Mouse (Mus musculus) hematopoietic stem cell, adult 5-6 weeks (primary cell): Measurements from ENCODE around the gene Cryl1. TPM values are rescaled to one million over a fixed set of nuclear protein-coding genes. Genes with fewer than 3 reads are reported as not detected.

Experiments used
- ATAC-seq, 2 experiments: fragments of 125-278 bp in 1 of 2; replicated peaks in 1 of 2; 2 replicates each; pipeline ENCODE4 v1.8.0; 2016 to 2017; ENCODE audit warnings: inconsistent platforms in 2 of 2, mild to moderate bottlenecking in 2 of 2, moderate number of reproducible peaks in 2 of 2, low read depth in 1 of 2, moderate TSS enrichment in 1 of 2; ENCODE audit not compliant: low FRiP score in 2 of 2, poor library complexity in 2 of 2, severe bottlenecking in 2 of 2, insufficient read depth in 1 of 2, low TSS enrichment in 1 of 2
- total RNA-seq: library from RNA; stranded (forward); fragments of 172-1452, 232-1000 nt; gene quantifications from 2 replicates; pipeline ENCODE4 v1.2.3, GENCODE M21; 2017

Cryl1 gene
- total RNA-seq, 1 experiment from 2014 or later = 17.1 TPM

DNA sequence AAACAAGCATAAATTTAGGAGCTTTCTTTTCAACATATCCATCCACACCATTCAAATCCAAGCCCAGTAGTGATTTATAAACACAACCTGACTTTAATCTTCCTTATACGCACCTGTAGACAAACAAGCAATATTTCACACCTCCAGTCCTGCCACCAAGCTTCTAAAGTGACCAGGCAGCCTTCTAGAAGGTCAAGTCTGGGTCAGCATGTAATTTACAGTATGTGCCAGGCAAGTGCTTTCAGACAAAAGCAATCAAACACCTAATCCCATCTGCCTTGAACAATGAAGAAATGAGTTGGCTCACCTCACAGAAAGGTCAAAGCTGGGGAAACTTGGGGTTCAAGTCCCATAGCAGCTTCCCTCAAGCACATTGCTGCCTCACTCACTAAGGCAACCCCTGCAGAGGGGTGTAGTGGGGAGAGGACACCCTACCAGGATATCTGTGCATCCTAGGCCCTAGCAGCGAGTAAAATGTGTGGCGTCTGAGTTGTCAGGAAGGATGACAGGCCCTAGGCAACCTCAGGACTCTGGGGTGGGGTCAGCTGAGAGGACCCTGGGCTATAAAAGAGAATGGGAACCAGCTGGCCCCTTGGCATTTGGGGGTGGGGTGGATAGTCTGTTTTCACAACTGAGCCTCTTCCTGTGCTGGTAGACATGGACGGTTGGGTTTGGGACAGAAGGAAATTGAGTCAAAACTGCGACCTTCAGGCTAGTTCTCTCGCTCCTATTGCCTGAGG, 55.8 kb downstream of the Cryl1 start:
- ATAC-seq = no peak

DNA sequence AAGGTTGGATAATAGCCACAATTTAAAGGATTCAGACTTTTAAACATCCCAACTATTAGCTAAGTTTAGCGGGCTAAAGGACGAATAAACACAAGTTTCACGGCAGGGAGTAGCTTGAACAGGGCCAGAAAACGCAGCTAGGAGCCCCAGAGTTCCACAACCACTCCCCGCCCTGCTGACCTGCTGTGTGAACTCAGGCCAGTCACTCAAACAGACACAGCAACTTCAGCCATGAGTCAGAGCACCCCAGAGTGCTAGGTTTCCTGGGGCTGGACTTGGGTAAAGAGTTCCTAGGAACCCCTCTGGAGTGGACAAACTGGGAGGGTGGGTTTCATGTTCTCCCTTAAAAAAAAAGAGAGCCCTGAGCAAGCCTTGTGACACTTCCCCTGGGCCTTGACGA, 59.7 kb downstream of the Cryl1 start:
- no peak for ATAC-seq

GRCm38 (mm10) chr14:57334833-57335232, 63.5 kb downstream of the Cryl1 start:
- peak in 1 of 2 experiments; percentile 45; a peak in 1 of 4 replicates for ATAC-seq

DNA sequence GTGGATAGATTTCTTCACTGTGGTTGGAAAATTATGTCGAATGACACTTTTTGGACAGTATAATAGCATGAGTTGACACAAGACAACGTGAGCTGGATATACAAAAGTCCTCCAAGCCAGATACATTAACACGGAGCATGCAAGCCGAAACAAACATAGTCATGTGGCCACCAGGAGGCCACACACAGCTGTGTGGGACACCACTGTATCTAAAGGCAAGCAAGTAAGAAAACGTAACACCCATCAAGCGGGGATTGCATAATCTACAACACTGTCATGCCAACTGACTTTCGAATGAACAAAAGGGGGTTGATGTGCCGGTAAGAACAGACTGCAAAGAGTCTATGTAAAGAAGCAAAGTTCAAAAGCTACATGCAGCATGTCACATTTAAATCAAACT, 65.8 kb downstream of the Cryl1 start:
- ATAC-seq = no peak

- no peak for ATAC-seq
Observed at GRCm38 (mm10) chr14:57331097-57331496, 67.2 kb downstream of the Cryl1 start.

GRCm38 (mm10) chr14:57329600-57329999, 68.7 kb downstream of the Cryl1 start:
- no peak for ATAC-seq

- no peak for ATAC-seq
Observed at GRCm38 (mm10) chr14:57326771-57327170, 71.6 kb downstream of the Cryl1 start.

- no peak for ATAC-seq
Observed at GRCm38 (mm10) chr14:57318812-57319211, 79.5 kb downstream of the Cryl1 start.

DNA sequence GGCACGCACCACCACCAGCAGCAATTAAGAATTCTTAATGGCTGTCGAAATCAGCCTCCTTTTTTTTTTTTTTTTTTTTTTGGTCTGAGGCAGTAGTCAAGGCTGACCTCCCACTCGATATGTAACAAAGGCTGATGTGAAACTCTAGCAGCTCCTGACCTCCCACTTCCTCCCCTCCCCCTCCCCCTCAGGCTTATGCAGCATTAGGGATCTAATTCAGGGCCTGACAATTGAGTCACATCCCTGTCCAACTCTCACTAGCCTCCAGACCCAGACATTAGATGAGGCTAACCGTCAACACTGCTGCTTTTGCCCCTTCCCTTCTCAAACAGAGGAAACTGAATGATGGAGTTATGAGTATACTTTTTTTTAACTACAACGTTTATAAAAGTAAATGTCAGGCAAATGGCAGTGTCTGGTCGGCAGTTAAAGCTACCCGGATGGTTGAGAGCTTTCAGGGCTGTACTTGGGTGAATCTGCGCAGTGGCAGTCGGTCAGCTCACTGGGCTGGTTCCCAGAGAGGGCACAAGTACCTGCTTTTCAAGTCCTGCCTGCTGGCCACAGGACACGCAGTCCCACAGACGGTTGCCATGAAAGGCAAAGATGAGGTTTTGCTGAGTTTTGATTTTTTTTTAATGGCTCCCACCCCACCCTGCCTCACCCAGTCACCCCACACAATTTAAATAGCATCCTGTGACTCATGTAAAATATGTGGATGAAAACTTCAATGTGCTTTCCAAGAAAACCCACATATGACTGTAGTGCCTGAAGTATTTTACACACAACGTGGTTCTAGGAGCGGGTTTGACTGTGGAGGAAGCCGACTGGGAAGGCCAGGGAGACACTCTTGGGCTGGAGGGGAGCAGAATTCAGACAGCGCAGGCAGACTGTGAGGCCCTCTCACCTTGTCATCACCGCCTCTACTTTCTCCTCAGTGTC, 81.4 kb downstream of the Cryl1 start:
- no peak for ATAC-seq

DNA sequence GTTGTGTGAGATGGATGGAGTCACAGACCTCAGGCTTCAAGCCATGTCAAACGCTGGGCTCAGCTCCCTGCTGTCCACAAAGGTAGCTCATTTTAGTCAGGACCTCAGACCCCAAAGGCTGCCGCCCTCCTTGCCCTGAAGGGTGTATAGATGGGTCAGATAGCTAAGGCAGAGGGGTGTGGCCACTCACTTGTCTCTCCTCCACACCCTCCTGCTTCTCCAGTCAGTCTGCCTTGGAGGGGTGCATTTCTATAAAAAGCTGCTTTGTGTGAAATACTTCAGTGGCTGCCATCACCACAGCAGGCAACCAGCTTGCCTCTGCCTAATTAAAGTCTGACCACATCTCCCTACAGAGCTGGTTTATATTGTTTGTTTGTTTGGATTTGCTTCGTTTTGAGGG, 82.4 kb downstream of the Cryl1 start:
- no peak for ATAC-seq

DNA sequence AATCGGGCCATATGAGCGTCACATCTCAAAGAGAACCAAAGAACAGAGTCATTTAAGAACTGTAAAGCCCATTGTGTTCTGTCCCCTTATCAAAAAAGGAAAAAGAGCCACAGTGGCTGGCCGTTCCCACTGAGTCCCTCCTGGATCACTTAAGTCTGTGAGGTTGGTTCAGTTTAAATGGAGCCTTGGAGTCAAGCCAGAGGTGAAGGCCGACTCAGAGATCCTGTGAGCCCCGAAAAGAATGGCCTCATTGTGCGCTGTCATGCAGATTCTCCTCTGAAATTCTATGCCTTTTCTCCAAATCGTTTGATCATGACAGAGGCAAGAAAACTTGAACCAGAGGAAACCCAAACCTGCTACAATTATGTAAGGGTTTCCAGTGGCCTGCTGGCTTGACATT, 82.8 kb downstream of the Cryl1 start:
- ATAC-seq = no peak

DNA sequence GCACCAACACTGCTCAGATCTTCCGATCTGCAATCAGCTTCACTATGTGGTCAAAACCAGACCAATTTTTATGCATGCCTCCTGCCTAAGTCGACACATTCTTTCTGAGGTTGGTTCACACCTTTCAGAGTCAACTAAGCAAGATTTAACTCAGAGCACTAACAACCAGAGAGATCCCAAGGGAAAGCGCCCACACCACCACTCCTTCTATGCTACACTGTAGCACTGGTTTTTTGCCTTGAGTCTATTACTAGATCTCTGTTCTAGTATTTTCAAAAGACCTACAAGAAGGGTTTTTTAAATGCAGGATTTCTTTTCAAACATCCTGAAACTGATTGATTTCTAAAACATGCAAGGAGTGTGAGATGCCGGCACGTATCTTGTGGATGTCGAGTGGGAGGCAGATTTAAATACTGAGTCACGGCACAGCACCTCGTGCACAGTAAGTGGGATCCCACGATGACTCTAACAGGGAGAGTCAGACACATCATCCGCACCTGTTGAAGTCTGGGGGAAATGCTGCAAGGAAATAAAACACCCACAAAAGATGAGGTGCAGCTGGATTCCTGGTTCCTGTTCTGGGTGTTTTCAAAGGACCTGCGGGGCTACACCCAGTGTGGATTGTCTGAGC, 96.6 kb downstream of the Cryl1 start:
- no peak for ATAC-seq

GRCm38 (mm10) chr14:57300530-57300929, 97.8 kb downstream of the Cryl1 start:
- ATAC-seq = no peak

GRCm38 (mm10) chr14:57297672-57298071, 100.7 kb downstream of the Cryl1 start:
- no peak for ATAC-seq

DNA sequence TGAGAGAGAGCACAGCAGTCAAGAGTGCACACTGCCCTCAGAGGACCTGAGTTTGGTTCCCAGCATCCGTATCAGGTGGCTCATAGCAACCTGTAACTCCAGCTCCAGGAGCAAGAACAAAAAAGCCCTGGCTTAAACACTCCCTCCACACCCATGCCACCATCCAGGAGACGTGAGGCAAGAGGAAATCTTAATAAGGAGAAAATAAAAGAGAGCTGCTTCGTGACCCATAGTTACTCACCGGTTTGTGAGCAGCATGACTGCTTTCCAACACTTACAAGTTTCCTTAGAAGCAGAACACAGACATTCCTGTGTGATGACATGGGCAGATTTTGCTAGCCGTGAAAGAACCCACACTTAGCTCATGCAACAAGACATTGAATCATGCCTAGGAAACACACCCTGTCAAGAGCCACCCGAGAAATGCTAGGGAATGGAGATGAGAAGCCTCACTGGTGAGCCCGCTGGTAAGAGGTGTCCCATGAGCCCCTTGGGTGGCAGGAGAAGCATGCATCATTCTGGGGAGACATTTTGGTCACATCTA, 106.9 kb downstream of the Cryl1 start:
- no peak for ATAC-seq

GRCm38 (mm10) chr14:57289105-57289504, 109.2 kb downstream of the Cryl1 start:
- ATAC-seq = no peak

DNA sequence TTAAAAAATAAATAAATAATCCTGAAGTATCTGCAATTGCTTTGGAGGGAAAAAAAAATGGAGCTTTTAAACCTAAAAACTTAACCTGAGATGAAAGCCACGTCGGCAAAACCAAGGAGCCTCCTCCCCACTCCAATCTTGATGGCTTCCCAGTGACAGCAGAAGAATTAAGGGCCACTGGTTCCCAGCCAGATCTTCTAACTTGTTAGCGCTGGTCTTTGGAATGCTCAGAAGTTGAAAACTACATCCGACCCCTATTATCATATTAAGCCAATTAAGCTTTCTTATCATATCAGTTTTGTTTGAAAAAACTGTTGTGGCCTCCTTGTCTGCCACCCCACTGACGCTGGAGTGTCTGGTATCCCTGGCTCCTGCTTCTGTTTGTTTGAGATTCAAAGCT, 114.5 kb downstream of the Cryl1 start:
- ATAC-seq = no peak

- ATAC-seq = no peak
Observed at GRCm38 (mm10) chr14:57282591-57282990, 115.7 kb downstream of the Cryl1 start.
